Mouse (Mus musculus) cerebellum, adult 2 months (tissue): ENCODE results near the gene Cd151.

Experiments
- CTCF ChIP-seq: fragments of 200-500 bp; IDR thresholded peaks from 2 replicates; pipeline ENCODE4 v1.5.1; 2011; ENCODE audit warnings: low read depth, mild to moderate bottlenecking, control low read depth, low read length, moderate library complexity, borderline replicate concordance; ENCODE audit not compliant: insufficient read depth
- POLR2A ChIP-seq: fragments of 200-500 bp; IDR thresholded peaks from 2 replicates; pipeline ENCODE4 v1.6.1; 2011; ENCODE audit warnings: low read length, control low read depth, borderline replicate concordance; ENCODE audit not compliant: insufficient read depth

GRCm38 (mm10) chr7:141483114-141483653 lies 16.0 kb downstream of the Cd151 start:
- TF ChIP-seq POLR2A (no peak), CTCF (no peak)
